Mouse (Mus musculus) limb, embryonic 11.5 days (tissue): ENCODE data around the gene Fmod. TPM values are rescaled to one million over a fixed set of nuclear protein-coding genes. Genes with fewer than 3 reads are reported as not detected.

Source experiments
- ATAC-seq: fragments of 200-750 bp; cut with Nextera tagmentation; 2 replicates; pipeline ENCODE4 v1.8.0; 2017; ENCODE audit warnings: low read depth; ENCODE audit not compliant: insufficient number of reproducible peaks, low FRiP score, low TSS enrichment
- DNase-seq: peaks from one replicate; pipeline ENCODE4 v3.0.0-alpha.2; 2015; ENCODE audit warnings: low spot score
- H3K27ac ChIP-seq: fragments of 300-500 bp; sonication (generic); replicated peaks from 2 replicates; pipeline ENCODE4 v1.5.1; 2014; ENCODE audit warnings: low read depth, mild to moderate bottlenecking, low read length
- H3K27me3 ChIP-seq: fragments of 300-500 bp; sonication (generic); 2 replicates; pipeline ENCODE4 v1.6.1; 2014; ENCODE audit warnings: mild to moderate bottlenecking, low read length, mixed read lengths; ENCODE audit not compliant: control insufficient read depth, insufficient read depth
- H3K36me3 ChIP-seq: fragments of 300-500 bp; sonication (generic); 2 replicates; pipeline ENCODE4 v1.6.1; 2014; ENCODE audit warnings: mild to moderate bottlenecking, low read length, moderate library complexity, mixed read lengths; ENCODE audit not compliant: control insufficient read depth, insufficient read depth
- H3K4me1 ChIP-seq: fragments of 300-500 bp; sonication (generic); 2 replicates; pipeline ENCODE4 v1.6.1; 2014; ENCODE audit warnings: low read length, mixed read lengths; ENCODE audit not compliant: control insufficient read depth, insufficient read depth
- H3K4me2 ChIP-seq: fragments of 300-500 bp; sonication (generic); 2 replicates; pipeline ENCODE4 v1.6.1; 2014; ENCODE audit warnings: low read depth, mild to moderate bottlenecking, moderate library complexity; ENCODE audit not compliant: severe bottlenecking
- H3K4me3 ChIP-seq: fragments of 300-500 bp; sonication (generic); 2 replicates; pipeline ENCODE4 v1.5.1; 2014; ENCODE audit warnings: low read depth, low read length
- H3K9ac ChIP-seq: fragments of 300-500 bp; sonication (generic); 2 replicates; pipeline ENCODE4 v1.6.1; 2014; ENCODE audit warnings: mild to moderate bottlenecking, low read length
- H3K9me3 ChIP-seq: fragments of 300-500 bp; sonication (generic); 2 replicates; pipeline ENCODE4 v1.6.1; 2016; ENCODE audit warnings: low read length; ENCODE audit not compliant: control insufficient read depth
- whole genome bisulfite sequencing: fragments of 180-500 bp; shearing (Covaris S2); extraction: QIAGEN DNeasy Blood & Tissue Kit; methylation state at CpG from one replicate; pipeline ENCODE4 v1.1.7; 2014; 5-methylcytosine and 5-hydroxymethylcytosine counted together
- polyA plus RNA-seq: library from polyadenylated mRNA; unstranded; fragments of >200 nt; fragmentation: Nextera tagmentation; extraction: Ambion mirVana; gene quantifications from 2 replicates; pipeline ENCODE4 v1.2.1, GENCODE M21; 2014

Gene Fmod
- 2.9 and 4.5 TPM in 2 replicates for polyA plus RNA-seq

- no peaks in the 10 kb centered on the region for H3K4me1 ChIP-seq
- H3K4me3 ChIP-seq: no peak within 1 kb of the TSS
- no peaks in the 10 kb centered on the region for H3K36me3 ChIP-seq
- 41% methylated on average over 9 of the region's 9 CpGs for WGBS
- H3K9me3 ChIP-seq: no peaks in the 10 kb centered on the region
- no peak for ATAC-seq
- H3K4me2 ChIP-seq: no peak within 1 kb of the TSS
- no peaks in the 10 kb centered on the region for H3K27me3 ChIP-seq
- H3K27ac ChIP-seq: no peak within 1 kb of the TSS
- H3K9ac ChIP-seq: no peak within 1 kb of the TSS
- DNase-seq: peak; percentile 38
These were observed at the start of gene Fmod for GRCm38 (mm10) chr1:134037172-134037571. TSS of gene Fmod (plus strand) at chr1:134037254.

- H3K9me3 ChIP-seq: no peaks in the 10 kb centered on the region
- no peak overlapping the region for H3K27ac ChIP-seq
These were observed 48.2 kb upstream of the Fmod start for GRCm38 (mm10) chr1:133988845-133989244.

GRCm38 (mm10) chr1:133991277-133991676 is 45.8 kb upstream of the Fmod start:
- H3K4me1 ChIP-seq: no peaks in the 10 kb centered on the region
- ATAC-seq (no peak), DNase-seq (no peak)
- no peaks in the 10 kb centered on the region for H3K9me3 ChIP-seq
- no peak overlapping the region for H3K27ac ChIP-seq
- H3K4me2 ChIP-seq: no peak overlapping the region
- WGBS: 72% methylated on average over 8 of the region's 8 CpGs
- H3K27me3 ChIP-seq: no peaks in the 10 kb centered on the region
- H3K9ac ChIP-seq: no peak overlapping the region
- H3K36me3 ChIP-seq: no peaks in the 10 kb centered on the region
- no peak overlapping the region for H3K4me3 ChIP-seq

More at GRCm38 (mm10) chr1:133988845-133989244, 48.2 kb upstream of the Fmod start:
- Histone ChIP-seq H3K4me1 (no peaks in the 10 kb centered on the region), H3K36me3 (no peaks in the 10 kb centered on the region), H3K27me3 (no peaks in the 10 kb centered on the region), H3K4me3 (no peak overlapping the region), H3K4me2 (no peak overlapping the region), H3K9ac (no peak overlapping the region)
- no peak for DNase-seq
- no peak for ATAC-seq
- 24% methylated on average over 3 of the region's 3 CpGs for WGBS

GRCm38 (mm10) chr1:134005490-134005889 is 31.6 kb upstream of the Fmod start:
- no peak overlapping the region for H3K4me3 ChIP-seq

GRCm38 (mm10) chr1:134006105-134006764 is 30.8 kb upstream of the Fmod start:
- 84% methylated on average over 11 of the region's 11 CpGs for WGBS
- H3K4me3 ChIP-seq: no peak overlapping the region
- no peaks in the 10 kb centered on the region for H3K9me3 ChIP-seq
- H3K27me3 ChIP-seq: no peaks in the 10 kb centered on the region
- no peaks in the 10 kb centered on the region for H3K4me1 ChIP-seq
- H3K9ac ChIP-seq: no peak overlapping the region
- H3K36me3 ChIP-seq: no peaks in the 10 kb centered on the region
- H3K4me2 ChIP-seq: no peak overlapping the region
- H3K27ac ChIP-seq: no peak overlapping the region
- ATAC-seq: no peak
- no peak for DNase-seq

More at GRCm38 (mm10) chr1:134005490-134005889, 31.6 kb upstream of the Fmod start:
- Histone ChIP-seq H3K4me2 (no peak overlapping the region), H3K27ac (no peak overlapping the region), H3K36me3 (no peaks in the 10 kb centered on the region), H3K4me1 (no peaks in the 10 kb centered on the region), H3K27me3 (no peaks in the 10 kb centered on the region), H3K9me3 (no peaks in the 10 kb centered on the region), H3K9ac (no peak overlapping the region)
- ATAC-seq (no peak), DNase-seq (no peak)
- 85% methylated on average over 7 of the region's 7 CpGs for WGBS

- H3K27ac ChIP-seq: no peak overlapping the region
- no peaks in the 10 kb centered on the region for H3K4me1 ChIP-seq
- H3K9ac ChIP-seq: no peak overlapping the region
- 88% methylated on average over 9 of the region's 9 CpGs for WGBS
- no peaks in the 10 kb centered on the region for H3K9me3 ChIP-seq
- no peaks in the 10 kb centered on the region for H3K36me3 ChIP-seq
- no peak overlapping the region for H3K4me2 ChIP-seq
- no peak overlapping the region for H3K4me3 ChIP-seq
- no peaks in the 10 kb centered on the region for H3K27me3 ChIP-seq
- ATAC-seq: no peak
- no peak for DNase-seq
These were observed 12.6 kb upstream of the Fmod start for GRCm38 (mm10) chr1:134024293-134024971.

GRCm38 (mm10) chr1:134025975-134026374 is 11.1 kb upstream of the Fmod start:
- no peaks in the 10 kb centered on the region for H3K36me3 ChIP-seq
- WGBS: 74% methylated on average over 5 of the region's 5 CpGs
- DNase-seq (no peak), ATAC-seq (no peak)
- H3K4me3 ChIP-seq: no peak overlapping the region
- H3K4me2 ChIP-seq: no peak overlapping the region
- H3K4me1 ChIP-seq: no peaks in the 10 kb centered on the region
- no peaks in the 10 kb centered on the region for H3K27me3 ChIP-seq
- no peak overlapping the region for H3K9ac ChIP-seq
- H3K27ac ChIP-seq: no peak overlapping the region
- no peaks in the 10 kb centered on the region for H3K9me3 ChIP-seq

- no peaks in the 10 kb centered on the region for H3K27me3 ChIP-seq
- DNase-seq (no peak), ATAC-seq (no peak)
- no peaks in the 10 kb centered on the region for H3K9me3 ChIP-seq
- no peak overlapping the region for H3K4me3 ChIP-seq
- no peak overlapping the region for H3K4me2 ChIP-seq
- no peak overlapping the region for H3K9ac ChIP-seq
- no peak overlapping the region for H3K27ac ChIP-seq
- no peaks in the 10 kb centered on the region for H3K36me3 ChIP-seq
- no peaks in the 10 kb centered on the region for H3K4me1 ChIP-seq
- WGBS: 85% methylated on average over 9 of the region's 9 CpGs
These were observed 10.3 kb upstream of the Fmod start for GRCm38 (mm10) chr1:134026741-134027140.
